Mouse (Mus musculus) ES-E14 (cell line): Measurements from ENCODE around the gene Itga1. TPM values are rescaled to one million over a fixed set of nuclear protein-coding genes. Genes with fewer than 3 reads are reported as not detected.

Experiments used
- DNase-seq: peaks from one replicate; pipeline ENCODE4 v3.0.0-alpha.2; 2013; ENCODE audit warnings: low read depth, low spot score
- H3K27ac ChIP-seq: 2 replicates; pipeline ENCODE4 v1.5.1; 2012; ENCODE audit warnings: low read depth, mild to moderate bottlenecking, low read length, moderate library complexity, mixed read lengths; ENCODE audit not compliant: poor library complexity, insufficient read depth, severe bottlenecking
- H3K36me3 ChIP-seq: 2 replicates; pipeline ENCODE4 v1.6.1; 2012; ENCODE audit warnings: mild to moderate bottlenecking, low read length, moderate library complexity, mixed read lengths; ENCODE audit not compliant: control insufficient read depth, poor library complexity, insufficient read depth, severe bottlenecking
- H3K4me1 ChIP-seq, 2 experiments: fragments of 150-350 bp in 1 of 2; sonication (generic) in 1 of 2; 2 replicates each; pipeline ENCODE4 v1.6.1; 2012; ENCODE audit warnings: low read length in 2 of 2, mild to moderate bottlenecking in 1 of 2, mixed read lengths in 1 of 2; ENCODE audit not compliant: control insufficient read depth in 2 of 2, insufficient read depth in 2 of 2, poor library complexity in 1 of 2
- H3K4me3 ChIP-seq, 2 experiments: fragments of 150-350 bp in 1 of 2; sonication (generic) in 1 of 2; 2 replicates each; pipeline ENCODE4 v1.5.1; 2012; ENCODE audit warnings: low read length in 2 of 2, low read depth in 1 of 2, mild to moderate bottlenecking in 1 of 2, mixed read lengths in 1 of 2; ENCODE audit not compliant: insufficient read depth in 1 of 2, poor library complexity in 1 of 2, severe bottlenecking in 1 of 2
- H3K9ac ChIP-seq: 2 replicates; pipeline ENCODE4 v1.6.1; 2012; ENCODE audit warnings: low read depth, mild to moderate bottlenecking, low read length, mixed read lengths; ENCODE audit not compliant: poor library complexity, insufficient read depth, severe bottlenecking
- H3K9me3 ChIP-seq: fragments of 150-350 bp; sonication (generic); 2 replicates; pipeline ENCODE4 v1.6.1; 2012; ENCODE audit warnings: low read depth, mild to moderate bottlenecking, low read length; ENCODE audit not compliant: control insufficient read depth, insufficient read depth
- CHD2 ChIP-seq: IDR thresholded peaks from 2 replicates; pipeline ENCODE4 v1.6.1; 2014; ENCODE audit warnings: mild to moderate bottlenecking, low read depth, low read length, inconsistent platforms
- HCFC1 ChIP-seq: IDR thresholded peaks from 2 replicates; pipeline ENCODE4 v1.6.1; 2012; ENCODE audit warnings: low read length, inconsistent platforms, borderline replicate concordance; ENCODE audit not compliant: insufficient read depth
- MAFK ChIP-seq: IDR thresholded peaks from 2 replicates; pipeline ENCODE4 v1.6.1; 2014; ENCODE audit warnings: mild to moderate bottlenecking, low read depth, low read length, inconsistent platforms; ENCODE audit not compliant: insufficient read depth
- ZC3H11A ChIP-seq: IDR thresholded peaks from 2 replicates; pipeline ENCODE4 v1.6.1; 2012; ENCODE audit warnings: low read depth, mild to moderate bottlenecking, inconsistent platforms, low read length, borderline replicate concordance
- ZNF384 ChIP-seq: IDR thresholded peaks from 2 replicates; pipeline ENCODE4 v1.6.1; 2012; ENCODE audit warnings: low read depth, low read length, inconsistent platforms
- in situ Hi-C, 2 experiments: fragments of 600-800 bp; cut with MboI; formaldehyde crosslinking; loops; one replicate each; pipeline ENCODE4 v1.15.1; 2025; ENCODE audit warnings: low sequenced_read_pairs in 2 of 2, inconsistent platforms in 1 of 2; ENCODE audit not compliant: unreplicated experiment in 2 of 2
- total RNA-seq: library from RNA; depleted of rRNA; stranded (reverse); fragments of 300-350 nt; gene quantifications from 2 replicates; pipeline ENCODE4 v1.2.3, GENCODE M21; 2012

Gene Itga1
- total RNA-seq, 1 experiment: 2.0 TPM

DNA sequence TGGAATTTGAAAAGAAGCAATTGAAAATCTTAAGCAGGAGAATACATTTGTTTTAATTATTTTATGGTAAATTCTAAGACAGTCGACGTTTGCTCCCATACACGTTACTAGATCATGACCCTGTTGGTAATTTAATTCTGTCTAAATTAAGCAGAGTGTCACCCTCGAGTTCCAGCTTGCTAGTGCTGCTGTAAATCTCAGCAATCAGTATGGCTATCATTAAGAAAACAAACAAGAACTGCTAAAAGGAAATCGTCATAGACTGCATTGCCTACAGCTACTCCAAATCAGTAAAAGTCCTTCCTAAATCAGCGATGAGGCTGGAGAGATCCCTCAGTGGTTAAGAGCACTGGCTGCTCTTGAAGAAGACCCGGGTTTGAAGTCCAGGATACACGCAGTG is 66.4 kb downstream of the Itga1 start:
- in situ Hi-C loops: no loop called here
- Histone ChIP-seq H3K9me3 (no peaks in the 10 kb centered on the region), H3K9ac (no peak overlapping the region), H3K4me1 (no peaks in the 10 kb centered on the region), H3K36me3 (no peaks in the 10 kb centered on the region), H3K4me3 (no peak overlapping the region), H3K27ac (no peak overlapping the region)
- TF ChIP-seq MAFK (no peak), ZC3H11A (no peak), CHD2 (no peak), ZNF384 (no peak), HCFC1 (no peak)
- DNase-seq: no peak

DNA sequence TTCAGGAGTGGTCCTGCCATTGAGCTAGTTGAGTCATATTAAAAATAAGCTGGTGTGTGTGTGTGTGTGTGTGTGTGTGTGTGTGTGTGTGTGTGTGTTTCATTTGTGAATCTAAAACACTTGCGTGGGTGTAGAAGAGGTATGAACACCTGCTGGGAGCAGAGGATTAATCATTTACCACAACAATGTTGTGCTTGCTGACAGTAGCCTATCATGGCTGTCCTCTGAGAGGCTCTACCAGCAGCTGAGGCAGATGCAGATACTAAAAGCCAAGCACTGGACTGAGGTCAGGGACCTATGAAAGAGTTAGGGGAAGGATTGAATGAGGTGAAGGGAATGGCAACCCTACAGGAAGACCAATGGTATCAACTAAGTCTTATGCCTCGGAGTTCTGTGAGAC is 68.6 kb downstream of the Itga1 start:
- Histone ChIP-seq H3K9ac (no peak overlapping the region), H3K9me3 (no peaks in the 10 kb centered on the region), H3K4me1 (no peaks in the 10 kb centered on the region), H3K36me3 (no peaks in the 10 kb centered on the region), H3K27ac (no peak overlapping the region), H3K4me3 (no peak overlapping the region)
- in situ Hi-C loops: no loop called here
- no peak for DNase-seq
- TF ChIP-seq ZNF384: no peak
- TF ChIP-seq HCFC1: no peak
- TF ChIP-seq CHD2: no peak
- no peak for TF ChIP-seq MAFK
- no peak for TF ChIP-seq ZC3H11A

DNA sequence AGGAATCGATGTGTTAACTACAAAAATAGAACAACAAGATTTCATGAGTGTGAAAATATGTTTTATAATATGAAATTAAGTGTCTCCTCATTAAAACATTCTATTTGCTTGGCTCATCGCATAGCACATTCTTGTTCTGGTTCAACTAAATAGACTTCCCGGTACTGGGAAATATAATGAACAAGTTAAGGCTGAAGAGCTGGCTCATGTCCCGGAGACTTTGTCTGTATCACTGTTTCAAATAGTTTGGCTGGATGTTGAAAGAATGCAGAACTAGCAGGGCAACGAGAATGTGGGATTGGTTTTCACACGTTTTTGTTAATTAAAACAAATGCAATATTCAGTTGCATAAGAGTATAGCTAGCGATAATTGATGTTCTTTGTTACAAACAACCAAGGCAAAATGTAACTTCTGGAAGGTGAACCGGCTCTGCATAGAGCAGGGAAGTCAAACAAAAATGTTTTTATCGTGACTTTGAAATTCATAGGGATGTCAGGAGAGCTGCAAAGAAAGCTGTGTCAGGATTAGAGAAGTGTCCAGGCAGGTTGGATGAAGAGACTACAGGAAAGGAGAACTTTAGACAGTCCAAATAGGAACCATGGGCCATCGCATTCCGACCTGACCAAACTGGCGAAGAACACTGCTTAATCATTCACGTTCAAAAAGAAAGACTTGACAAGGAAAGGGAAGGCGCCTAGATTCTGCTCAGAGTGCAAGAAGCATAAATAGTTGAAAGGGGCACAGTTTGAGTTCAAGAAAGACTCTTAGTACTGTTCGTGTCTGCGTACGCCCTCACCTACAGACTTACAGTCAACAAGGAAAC is 70.4 kb downstream of the Itga1 start:
- H3K4me3 ChIP-seq: no peak overlapping the region
- in situ Hi-C loops: no loop called here
- no peak overlapping the region for H3K27ac ChIP-seq

DNA sequence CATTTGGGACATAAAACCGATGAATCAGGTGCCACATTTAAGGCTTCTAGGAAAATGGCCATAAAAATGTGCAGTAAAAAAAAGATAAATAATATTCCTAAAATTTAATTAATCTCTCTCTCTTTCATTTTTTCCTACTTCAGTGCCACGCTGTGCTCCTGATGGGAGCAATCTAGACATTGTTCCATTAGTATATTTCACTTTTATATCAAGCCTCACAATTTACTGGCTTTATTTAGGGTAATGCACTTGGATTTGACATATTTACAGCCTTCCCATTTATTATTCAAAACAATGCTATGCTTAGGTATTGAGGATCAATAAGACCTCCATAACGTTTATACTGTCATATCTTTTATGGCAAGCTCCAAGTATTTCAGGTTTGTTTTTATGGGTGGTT is 76.4 kb downstream of the Itga1 start:
- H3K27ac ChIP-seq: no peak overlapping the region
- no peaks in the 10 kb centered on the region for H3K9me3 ChIP-seq
- no peak overlapping the region for H3K4me3 ChIP-seq
- DNase-seq: no peak
- in situ Hi-C loops: no loop called here
- H3K4me1 ChIP-seq: no peaks in the 10 kb centered on the region
- H3K9ac ChIP-seq: no peak overlapping the region
- no peaks in the 10 kb centered on the region for H3K36me3 ChIP-seq
- TF ChIP-seq ZNF384 (no peak), CHD2 (no peak), ZC3H11A (no peak), HCFC1 (no peak), MAFK (no peak)

More for the DNA sequence above, 70.4 kb downstream of the Itga1 start:
- Histone ChIP-seq H3K9me3 (no peaks in the 10 kb centered on the region), H3K9ac (no peak overlapping the region), H3K36me3 (no peaks in the 10 kb centered on the region), H3K4me1 (no peaks in the 10 kb centered on the region)
- no peak for DNase-seq
- TF ChIP-seq MAFK: no peak
- TF ChIP-seq ZNF384: no peak
- TF ChIP-seq CHD2: no peak
- no peak for TF ChIP-seq ZC3H11A
- TF ChIP-seq HCFC1: no peak
